Mouse (Mus musculus): ENCODE data around the gene Gab1.

Gene Gab1

DNA sequence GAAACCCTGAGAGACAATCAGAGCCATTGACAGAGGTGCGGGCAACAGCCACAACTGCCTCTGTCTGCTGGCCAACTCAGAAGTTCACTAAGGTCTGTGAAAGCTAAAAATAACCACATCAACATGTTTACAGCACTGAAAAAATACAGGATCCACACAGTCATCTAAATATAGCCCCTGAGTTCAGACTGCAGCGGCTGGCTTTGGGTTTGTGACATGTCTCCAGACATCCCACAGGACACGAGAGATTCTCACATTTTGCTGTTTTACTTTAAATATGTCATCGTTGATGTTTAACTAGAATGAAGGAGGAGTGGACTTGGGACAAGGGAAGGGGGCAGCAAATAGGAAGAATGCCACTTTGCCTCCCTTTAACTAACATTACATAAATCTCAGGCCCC, 68.7 kb downstream of the Gab1 start:
- no peak for DNase-seq (ENCODE audit: low spot score in 2 of 2)

DNA sequence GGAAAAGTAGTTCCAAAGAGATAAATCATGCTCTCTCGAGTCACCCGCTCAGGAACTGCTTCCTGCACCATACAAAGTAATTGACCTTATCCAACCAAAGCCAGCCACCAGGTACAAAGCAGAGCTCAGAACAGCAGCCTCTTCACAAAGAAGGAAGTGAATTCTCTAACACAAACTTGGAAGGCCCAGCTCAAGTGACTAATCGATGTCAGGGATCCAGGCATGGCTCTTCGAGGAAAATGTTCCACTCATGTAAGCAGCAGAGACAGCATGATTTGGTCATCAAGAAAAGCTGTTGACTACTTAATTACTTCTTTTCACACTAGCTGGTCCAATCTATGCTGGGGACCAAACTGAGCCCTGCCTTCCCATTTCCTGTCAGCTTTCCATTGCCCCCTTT, 69.4 kb downstream of the Gab1 start:
- DNase-seq (ENCODE audit: low spot score in 2 of 2): no peak

GRCm38 (mm10) chr8:80810442-80810841, 69.9 kb downstream of the Gab1 start:
- DNase-seq (ENCODE audit: low spot score in 2 of 2): no peak

DNA sequence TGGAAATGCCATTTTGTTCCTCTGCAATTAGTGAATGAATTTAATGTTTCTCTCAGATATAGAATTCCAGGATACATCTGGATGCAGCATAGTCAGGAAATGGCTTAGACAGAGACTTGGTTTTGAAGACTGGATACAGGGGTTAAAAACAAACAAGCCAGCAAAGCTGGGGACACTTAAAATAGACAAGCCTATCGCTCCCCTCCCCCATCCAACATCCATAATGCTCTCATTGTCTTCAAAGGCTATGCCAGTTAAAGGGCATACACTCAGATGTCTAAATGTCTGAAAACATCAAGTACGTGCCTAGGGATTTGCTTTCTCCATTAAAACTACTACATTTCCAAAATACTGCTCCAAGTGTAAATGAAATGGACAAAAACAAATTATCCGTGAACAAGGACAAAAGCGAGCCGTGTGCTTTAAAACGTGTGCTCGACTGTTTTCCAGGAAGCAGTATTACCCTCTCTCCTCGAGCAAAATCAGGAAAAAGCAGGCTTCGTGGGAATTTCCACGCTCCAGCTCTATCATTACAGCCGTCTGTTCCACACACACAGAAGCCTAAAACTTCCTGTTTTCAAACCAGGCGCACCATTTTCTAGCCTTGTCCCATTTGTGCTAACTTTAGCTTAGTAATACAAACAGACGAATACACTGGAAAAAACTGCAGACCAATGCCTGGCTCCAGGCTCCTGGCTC, 72.4 kb downstream of the Gab1 start:
- no peak for DNase-seq (ENCODE audit: low spot score in 2 of 2)

DNA sequence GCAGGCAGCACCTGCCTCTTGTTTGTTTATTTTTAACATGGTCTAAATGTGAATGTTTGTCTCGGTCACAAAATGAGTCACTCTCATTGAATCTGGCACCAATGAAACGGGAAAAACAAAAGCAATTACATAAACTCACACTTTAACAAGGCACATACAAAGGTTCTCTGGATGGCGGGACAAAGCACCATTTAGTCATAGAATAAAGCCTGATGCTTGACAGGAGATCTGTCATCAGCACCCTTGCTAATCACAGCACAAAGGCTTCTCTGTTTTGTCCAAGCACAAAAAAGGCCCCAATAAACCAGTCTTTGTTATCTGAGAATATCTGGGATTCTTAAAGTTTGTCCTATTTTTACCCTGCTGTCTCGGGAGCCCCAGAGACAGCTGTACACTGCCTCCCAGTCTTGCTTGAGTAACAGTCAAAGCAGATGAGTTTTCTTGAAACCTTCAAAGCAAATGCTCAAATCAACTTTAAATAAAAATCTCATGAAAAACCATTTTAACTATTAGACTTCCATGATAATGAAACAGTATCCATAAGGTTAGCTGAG, 76.2 kb downstream of the Gab1 start:
- DNase-seq (ENCODE audit: low spot score in 2 of 2): no peak

DNA sequence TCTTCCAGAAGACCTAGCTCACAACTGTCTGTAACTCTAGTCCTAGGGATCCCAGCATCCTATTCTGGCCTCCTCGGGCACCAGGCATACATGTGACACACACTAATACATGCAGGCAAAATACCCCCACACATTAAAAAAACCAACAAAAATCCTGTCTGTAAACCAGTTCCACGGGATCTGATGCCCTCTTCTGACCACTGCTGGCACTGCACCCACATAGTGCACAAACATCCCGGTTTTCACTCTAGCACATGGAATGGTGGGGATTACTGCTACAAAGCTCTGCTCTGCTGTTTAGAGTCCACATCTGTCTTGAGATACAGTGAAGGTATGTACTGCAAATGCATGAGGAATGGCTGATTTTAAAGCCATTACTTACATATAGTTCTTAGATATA, 81.5 kb downstream of the Gab1 start:
- no peak for DNase-seq (ENCODE audit: low spot score in 2 of 2)

- no peak for DNase-seq (ENCODE audit: low spot score in 2 of 2)
These were observed 82.0 kb downstream of the Gab1 start for GRCm38 (mm10) chr8:80798198-80798777.

DNA sequence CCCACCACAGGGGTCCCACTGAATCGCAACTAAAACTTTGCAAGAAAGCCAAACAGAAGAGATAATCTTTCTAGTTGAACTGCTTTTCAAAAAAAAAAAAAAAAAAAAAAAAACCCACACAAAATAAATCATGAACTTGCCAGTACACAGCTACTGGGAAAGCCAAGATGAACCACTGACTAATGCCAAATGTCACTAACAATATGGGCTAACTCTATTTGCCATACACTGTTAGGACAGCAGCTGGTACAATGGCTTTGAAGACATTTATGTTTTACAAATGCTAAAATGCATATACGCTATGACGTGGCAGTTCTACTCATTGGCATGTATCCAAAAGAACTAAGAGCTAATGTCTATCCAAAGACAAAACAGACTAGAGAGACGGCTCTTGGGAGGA, 84.2 kb downstream of the Gab1 start:
- no peak for DNase-seq (ENCODE audit: low spot score in 2 of 2)

- no peak for DNase-seq (ENCODE audit: low spot score in 2 of 2)
These were observed 85.5 kb downstream of the Gab1 start for GRCm38 (mm10) chr8:80794585-80795509.

- DNase-seq (ENCODE audit: low spot score in 2 of 2): no peak
These were observed 86.4 kb downstream of the Gab1 start for GRCm38 (mm10) chr8:80793791-80794515.

DNA sequence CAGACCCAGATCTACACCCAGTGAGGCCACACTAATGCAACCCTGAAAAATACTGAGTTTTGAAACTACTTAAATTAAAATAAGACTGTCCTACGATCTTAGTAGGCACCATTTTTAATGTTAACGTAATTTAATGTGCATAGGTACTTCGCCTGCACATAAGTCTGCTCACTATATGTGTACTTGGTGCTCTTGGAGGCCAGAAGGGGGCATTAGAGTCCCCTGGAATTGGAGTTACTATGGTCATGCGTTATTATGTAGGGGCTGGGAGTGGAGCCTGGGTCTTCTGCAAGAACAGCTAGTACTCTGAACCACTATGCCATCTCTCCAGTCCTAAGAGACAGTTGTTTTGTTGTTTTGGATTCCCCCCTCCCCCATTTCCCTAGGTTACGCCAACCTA, 88.1 kb downstream of the Gab1 start:
- DNase-seq (ENCODE audit: low spot score in 2 of 2): no peak

DNA sequence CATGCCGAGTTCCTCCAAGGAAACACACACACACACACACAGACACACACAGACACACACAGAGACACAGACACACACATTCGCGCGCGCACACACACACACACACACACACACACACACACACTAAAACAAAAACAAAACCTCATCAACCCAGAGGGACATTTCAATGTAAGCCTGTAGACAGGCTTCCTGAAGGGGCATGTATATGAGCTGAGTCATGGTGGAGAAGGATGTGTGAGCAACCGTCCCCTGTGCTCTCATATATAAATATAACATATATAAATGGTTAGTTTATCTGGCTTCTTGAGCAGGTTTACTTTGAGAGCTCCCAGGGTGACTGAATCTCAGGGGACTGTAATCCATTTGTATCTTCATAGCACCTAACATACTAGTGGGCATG, 91.0 kb downstream of the Gab1 start:
- DNase-seq (ENCODE audit: low spot score in 2 of 2): no peak

GRCm38 (mm10) chr8:80784559-80784958, 95.8 kb downstream of the Gab1 start:
- peak in 1 of 2 experiments; percentile 29 for DNase-seq (ENCODE audit: low spot score in 2 of 2)

DNA sequence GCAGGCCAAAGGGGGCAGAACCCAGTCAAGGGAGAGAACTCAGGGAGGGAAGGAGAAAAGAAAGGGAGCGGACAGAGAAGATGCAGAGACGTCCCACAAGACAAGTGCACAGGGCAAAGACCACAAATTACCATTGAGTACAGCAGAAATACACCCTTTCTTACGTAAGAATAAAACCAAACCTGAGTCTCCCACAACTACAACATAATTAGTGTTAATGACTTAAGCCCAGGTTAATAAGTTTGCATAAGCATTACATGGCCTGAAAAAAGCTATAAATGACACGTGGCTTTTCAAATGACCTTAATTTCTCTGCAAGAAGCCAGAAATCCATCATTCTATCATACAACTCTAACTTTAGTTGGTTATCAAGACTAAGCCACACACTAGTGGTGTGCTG, 97.0 kb downstream of the Gab1 start:
- no peak for DNase-seq (ENCODE audit: low spot score in 2 of 2)

- no peak for DNase-seq (ENCODE audit: low spot score in 2 of 2)
These were observed 99.0 kb downstream of the Gab1 start for GRCm38 (mm10) chr8:80781338-80781737.

DNA sequence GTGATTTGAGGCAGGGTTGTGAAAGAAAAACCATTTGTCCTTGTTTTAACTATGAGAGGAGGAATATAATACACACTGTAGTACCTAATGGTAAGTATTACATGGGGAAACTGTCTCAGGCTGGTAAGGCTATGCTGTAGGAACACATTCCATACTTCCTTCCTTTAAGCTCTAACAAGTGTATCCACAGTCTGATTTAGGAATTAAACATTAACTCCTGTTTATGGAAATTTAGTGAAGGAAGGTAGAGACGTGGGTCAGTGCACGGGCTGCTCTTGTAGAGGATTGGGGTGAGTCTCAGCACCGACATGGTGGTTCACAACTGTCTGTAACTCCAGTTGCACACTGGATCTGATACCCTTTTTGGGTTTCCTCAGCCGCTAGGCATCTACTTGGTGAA, 100.0 kb downstream of the Gab1 start:
- DNase-seq (ENCODE audit: low spot score in 2 of 2): no peak

DNA sequence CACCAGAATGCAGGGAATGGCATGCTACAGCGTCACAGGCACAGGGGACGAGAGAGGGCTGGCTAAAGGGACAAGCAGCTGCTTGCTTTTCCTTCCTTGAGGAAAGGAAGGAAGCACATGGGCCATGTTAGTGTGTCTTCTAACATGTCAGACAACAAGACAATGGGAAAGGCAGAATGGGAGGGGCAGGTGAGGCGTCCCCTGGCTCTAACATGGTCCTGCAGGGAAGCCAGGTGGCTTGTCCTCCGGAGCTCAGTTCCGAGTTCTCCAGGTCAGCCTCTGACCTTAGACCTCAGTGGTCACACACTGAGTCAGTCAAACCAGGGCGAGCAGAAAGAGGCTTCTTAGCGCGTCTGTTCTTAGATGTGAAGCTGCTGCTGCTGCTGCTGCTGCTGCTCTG, 103.9 kb downstream of the Gab1 start:
- DNase-seq (ENCODE audit: low spot score in 2 of 2): no peak

DNA sequence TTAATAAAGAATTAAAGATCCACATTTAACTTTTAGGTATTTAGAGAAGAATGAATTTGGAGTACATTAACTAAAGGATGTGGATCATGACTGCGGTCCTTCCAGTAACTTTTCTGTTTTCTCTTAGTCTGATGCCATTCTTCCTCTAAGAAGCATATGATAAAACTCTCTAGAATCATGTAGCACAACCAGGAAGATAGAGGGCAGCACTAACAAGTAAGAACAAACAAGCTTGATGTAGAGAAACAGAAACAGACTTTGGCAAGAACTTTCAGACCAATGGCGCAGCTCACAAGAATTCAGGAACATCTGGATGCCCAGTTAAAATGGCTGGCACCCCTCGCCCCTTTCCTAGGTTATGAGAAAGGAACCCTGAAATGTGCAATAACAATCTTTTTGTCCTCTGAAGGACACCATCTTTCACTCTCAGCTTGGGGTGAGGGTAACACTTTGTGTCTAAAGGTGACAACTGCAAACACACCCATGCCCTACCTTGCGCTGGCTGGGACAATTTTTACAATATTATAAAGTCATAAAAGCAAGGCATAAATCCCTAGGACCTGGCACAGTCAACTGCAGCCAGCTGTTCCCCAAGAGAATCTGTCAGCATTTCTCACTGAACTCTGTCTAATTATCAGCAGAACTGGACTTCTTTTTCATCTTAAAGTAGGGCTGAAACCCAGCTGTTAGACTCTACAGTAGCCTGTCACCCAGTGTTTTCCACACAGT, 107.4 kb downstream of the Gab1 start:
- DNase-seq (ENCODE audit: low spot score in 2 of 2): no peak

- no peak for DNase-seq (ENCODE audit: low spot score in 2 of 2)
These were observed 111.9 kb downstream of the Gab1 start for GRCm38 (mm10) chr8:80768451-80768850.

DNA sequence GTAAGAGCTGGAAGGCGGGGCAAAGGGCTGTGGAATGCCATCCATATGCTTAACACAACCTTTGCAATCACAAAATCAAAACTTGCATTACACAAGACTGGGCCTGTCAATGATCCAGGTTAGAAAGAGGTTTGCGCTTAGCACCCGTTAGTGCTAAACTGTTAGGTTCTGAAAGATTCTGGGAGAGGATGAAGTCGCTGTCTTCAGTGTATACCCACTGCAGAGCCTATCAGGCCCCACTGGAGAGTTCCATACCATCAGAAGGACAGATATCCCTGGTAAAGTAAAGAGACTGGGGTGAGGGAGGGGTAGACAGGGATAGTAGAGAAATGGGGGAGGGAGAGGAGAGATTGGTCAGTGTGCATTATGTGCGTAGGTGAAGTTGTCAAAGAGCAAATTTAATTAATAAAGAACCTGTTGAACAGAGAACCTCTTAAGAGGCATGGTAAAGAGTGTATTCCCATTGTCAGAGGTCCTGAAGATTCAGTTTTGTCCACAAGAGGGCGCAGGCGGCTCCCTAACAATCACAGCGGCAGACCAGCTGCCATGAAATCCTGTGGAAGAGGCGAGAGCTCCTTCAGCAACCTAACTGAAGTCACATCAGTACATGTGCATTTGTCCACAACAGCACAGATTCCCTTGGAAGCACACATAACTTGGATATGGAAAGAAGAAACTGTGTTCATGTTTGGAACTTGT, 127.2 kb downstream of the Gab1 start:
- DNase-seq (ENCODE audit: low spot score in 2 of 2): peak; percentile 56 to 85

Measured in urinary bladder, postnatal 4 days (tissue).